Mouse (Mus musculus): ENCODE results near the gene Comt.

The Comt gene

DNA sequence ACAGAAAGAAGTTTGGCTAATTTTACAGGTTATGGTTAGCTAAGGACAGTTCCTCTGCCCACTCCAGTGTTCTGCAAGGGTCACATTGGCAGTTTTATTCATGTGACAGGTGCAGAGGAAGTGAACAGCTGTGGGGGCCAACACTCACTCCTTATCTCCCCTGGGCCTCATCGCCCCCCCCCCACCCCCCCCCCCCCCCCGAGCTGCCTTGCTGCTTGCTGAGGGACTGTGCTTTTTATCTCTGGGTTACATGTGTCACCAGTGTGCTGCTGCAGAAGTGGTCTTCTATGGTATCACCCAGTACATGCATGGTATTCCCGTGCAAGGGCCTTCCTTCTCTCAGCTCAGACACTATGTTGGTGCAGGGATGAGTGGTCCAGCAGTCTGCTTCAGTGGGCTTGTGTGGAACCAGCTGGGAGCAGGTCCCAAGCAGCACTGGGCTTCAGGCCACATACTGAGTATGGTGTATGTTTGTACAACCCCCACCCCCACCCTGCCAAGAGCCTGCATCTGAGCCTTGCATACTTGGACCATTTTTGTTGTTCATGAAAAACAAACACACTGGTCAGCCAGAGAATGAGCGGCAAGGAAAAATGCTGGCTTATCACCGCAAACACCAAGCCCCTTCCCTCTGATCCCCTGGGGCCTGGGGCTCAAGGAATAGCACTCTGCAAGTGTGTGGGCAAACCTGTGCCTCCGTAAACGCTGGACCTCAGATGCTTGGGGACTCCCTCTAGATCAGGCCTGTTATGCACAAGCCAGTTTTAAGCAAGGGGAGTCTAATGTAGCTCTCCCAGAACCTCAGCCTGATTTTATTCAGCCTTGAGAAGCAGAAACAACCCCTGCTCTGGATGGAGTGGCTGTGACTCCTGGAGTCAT is 38.7 kb downstream of the Comt start:
- no peak for DNase-seq

DNA sequence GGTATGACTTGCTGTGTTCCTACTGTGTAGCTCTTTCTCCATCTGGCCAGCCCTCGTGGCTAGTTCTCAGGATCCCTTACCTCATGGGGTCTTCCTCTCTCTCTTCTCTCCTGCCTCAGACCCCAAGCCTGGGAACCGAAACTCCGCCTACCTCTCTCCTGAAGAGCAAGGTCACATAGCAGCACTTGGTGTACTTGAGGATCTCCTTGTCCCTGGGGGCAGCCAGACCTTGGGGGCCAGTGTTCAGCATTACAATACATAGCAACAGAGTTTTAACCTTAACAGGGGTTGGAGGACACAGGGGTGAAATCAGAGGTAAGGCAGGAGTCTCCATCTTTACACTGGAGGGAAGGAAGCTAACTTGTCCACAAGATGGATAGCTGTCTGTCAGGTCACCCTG is 39.7 kb downstream of the Comt start:
- no peak for DNase-seq

DNA sequence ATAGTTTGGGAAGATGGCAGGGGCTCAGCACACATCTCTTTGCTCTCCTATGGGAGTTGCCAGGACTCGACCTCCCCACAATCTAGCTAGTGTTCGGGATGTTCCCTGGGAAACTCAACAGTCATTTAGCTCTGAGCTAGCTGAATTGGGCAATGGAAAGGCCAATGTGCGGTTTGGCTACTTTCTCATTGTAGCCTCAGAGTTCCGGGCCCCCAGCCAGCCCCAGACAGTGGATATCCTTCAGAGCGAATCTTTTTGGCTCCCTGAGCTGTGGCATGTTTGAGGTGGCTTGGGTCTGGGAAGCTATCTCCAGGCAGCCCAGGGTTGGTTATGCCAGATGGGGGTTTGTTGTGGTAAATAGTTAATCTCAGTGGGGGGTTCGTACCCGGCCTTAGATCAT is 40.2 kb downstream of the Comt start:
- no peak for DNase-seq

DNA sequence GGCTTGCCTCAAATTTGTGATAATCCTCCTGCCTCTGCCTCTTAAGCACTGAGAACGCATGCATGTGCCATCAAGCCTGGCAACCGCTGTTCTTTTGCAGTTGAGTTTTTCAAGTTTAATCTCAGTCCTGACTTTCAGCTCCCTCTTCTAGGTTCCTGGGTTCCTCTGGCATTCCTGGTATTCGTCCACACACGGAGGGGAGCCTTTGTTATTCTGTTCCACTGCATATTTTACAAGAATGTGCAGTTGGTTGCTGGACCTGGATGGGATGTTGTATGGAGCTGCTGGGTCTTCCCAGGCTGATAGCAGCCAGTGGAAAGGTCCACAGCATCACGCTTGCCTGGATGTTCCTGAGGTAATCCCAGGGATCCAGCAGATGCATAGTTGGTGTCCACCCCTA is 41.2 kb downstream of the Comt start:
- DNase-seq: no peak

DNA sequence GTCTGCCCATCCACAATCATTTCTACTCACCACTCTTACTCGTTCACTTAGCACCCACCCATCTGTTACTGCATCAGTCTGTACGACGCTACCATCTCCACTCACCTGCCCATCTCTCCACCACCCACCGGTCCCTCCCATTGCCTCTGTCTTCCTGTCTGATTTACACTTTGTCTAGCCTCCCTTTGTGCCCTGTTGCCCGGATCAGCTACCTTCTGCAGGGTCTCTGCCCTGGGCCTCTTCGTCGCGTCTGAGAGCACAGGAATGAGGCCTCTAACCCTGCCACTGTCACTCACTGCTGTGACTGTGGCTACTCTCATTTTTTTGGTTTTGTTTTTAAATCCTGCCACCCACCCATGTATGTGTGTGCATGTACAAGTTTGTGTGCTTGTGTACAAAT is 42.0 kb downstream of the Comt start:
- DNase-seq: no peak

DNA sequence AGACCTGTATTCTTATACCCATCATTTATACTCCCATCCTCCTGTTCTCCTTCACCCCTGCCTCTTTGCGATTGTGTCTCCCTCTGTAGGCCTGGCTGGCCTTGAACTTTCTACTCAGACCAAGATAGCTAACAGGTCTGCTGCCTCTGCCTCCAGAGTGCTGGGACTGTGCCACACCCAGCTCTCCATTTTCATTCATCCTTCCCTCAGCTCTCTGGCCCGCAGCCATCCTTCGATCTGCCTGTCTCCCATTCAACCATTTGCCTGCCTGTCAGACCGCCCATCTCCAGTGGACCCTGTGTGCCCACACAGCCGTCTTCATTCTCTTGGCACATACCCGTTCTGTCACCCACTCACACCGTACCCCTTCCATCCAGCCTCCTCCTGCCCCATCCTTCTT is 42.4 kb downstream of the Comt start:
- DNase-seq: no peak

DNA sequence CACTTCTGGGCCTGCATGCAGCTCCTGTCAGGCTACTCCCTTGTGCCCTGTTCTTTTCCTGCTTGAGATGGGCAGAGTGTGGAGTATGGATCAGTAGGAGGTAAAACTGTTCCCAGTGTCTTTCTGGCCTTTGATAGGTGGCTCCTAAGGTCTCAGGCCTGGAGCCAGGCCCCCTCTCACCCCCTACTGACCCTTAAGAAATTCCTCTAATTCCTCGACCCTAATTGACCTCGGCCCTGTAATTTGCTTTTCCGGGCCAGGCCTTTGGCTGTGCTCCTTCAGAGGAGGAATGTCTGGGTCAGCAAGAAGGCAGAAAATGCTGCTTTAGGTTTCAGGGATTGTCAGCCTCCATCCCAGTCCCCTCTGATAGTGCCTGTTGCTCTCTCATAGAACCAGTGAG is 42.9 kb downstream of the Comt start:
- no peak for DNase-seq

DNA sequence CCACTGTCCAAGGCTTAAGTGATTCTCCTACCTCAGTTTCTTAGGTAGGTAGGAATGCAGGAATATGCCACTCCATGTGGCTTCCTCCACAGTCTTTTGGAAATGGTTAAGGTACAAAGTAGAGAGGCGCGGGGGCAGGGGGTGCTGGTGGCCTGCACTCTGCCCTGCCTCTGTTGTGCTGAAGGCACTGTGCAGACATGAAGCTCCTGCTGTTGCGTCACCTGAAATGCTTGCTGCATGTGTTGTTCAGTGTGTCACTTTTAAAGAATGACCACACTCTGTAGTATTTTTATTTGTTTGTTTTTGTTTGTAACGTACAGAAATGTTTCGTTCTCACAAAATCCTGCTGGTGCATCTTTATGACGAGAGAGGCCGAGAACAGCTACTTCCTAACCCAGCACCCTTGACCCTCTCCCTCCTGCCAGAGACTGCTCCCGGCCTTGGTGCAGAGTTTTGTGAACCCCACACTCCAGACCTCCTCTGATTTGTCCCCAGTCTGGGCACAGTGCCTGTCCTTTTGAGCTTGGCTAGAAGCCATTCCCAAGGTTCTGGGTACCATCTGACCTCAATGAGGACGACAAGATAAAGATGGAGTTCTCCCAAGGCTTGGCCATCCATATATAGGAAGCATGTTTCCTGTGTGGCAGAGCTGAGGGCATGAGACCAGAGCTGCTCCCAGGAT is 43.5 kb downstream of the Comt start:
- no peak for DNase-seq

DNA sequence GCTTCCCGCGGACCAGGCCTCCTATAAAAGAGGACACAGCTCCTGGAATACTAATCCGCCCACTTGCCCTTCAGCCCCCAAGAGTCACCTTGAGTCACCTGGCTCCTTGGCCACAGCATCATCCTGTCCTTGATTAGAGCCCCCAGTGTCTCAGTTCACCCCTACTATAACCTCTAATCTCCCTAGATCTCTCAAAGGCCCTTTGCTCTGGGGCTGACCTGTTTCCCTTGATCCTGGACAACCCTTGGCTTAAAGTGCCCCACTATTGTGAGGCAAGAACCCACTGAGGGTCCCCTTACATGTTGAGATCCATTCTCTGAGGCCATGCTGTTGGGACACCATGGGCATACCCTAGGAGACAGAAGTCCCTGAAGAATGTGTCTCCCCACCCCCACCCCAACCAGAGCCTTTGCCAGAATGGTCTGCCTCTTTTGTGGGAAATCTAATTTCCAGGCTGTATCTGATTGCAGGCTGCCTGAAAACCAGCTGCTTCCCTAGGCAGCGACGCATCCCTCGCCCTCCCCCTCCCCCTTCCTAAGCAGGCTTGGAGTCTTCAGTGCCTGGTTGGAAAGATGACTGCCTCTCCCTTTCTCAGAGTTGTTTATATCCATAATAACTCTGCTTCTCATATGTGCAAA is 44.9 kb downstream of the Comt start:
- no peak for DNase-seq

DNA sequence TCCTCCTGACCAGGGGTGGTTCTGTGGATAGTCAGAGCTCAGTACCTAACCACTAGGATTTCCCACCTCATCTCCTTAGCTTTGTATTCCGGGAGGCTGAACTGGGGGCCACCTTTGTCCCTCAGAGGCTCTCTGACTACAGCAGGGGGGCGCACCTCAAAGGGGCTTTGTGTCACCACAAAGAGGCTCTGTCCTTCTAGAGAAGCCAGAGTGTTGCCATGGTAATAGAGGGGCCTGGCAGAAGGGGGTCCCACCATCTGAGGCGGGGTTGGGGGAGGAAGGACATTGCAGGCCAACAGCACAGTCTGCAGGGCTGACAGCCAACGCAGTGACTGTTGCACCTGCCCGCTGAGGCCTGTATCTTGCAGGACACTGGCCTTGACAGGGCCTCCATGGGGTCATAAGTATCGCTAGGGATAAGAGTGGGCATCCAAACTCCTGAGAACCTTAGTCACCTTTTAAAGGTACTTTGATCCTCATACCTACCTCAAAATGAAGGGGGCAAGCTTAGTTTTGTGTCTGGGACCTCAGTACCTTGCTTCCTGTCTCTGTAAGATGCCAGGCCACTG is 46.1 kb downstream of the Comt start:
- no peak for DNase-seq

DNA sequence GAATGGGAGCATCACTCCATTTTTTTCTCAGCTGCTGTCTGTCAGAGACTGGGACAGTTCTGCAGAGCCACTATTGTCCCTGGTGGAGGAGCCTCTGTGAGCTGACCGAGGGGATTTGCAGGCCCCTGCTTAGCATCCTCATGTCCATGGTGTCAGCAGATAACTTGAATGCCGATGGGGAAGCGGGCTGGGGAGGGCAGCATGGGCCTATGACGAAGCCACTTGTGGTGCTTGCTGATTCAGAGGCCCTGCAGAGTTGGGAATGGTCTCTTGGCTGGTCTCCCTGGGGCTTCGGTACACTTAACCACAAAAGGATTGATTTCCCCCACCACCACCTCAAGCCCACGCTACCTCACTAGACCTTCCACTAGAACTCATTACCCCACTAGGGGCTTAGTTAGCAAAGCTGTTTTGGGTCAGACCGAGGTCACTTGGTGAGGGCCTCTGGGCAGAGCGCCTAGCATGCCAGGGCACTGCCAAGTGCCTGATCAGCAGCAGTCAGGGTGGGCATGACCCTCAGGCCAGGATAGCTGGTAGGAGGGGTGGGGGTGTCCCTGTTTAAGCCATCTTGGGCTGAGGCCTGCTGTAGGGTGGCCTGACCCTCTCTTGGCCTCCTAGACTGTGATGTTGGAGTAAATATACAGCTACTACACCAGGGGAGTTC is 47.2 kb downstream of the Comt start:
- DNase-seq: no peak

DNA sequence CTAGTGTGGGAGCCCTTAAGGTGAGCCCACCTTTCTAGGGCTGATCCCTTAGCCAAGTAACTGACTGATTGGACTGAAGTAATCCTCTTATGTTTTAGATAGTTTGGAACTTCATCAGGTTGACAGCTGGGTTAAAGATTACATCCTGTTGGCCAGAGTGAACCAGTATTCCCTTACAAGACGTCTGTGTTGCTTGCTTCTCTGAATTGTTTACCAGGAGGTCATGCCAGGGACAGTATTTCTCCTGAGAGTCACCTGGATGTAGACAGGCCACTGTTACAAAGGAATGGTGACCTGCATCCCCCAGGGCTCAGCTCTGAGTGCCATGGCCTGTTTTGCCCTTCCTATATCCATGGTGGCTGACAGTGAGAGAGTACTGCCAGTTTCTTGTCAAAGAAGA is 48.2 kb downstream of the Comt start:
- DNase-seq: no peak

DNA sequence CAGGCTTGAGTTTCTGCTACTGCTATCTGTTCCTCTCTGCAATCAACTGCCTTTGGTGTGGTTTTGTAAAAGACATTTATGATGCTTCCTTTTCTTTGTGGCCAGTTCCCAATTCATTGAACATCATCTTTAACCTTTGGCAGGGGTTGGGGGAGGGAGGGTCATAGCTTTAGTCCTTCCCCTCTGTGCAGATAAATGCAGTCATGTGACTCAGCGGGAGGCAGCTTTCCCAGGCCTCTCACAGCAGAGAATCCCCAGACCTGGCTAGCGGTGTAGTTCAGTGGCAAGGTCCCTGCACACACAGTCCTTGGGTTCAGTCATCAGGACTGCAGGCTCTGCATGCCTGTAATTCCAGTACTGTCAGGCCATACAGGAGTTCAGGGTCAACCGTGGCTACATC is 49.4 kb downstream of the Comt start:
- DNase-seq: no peak

DNA sequence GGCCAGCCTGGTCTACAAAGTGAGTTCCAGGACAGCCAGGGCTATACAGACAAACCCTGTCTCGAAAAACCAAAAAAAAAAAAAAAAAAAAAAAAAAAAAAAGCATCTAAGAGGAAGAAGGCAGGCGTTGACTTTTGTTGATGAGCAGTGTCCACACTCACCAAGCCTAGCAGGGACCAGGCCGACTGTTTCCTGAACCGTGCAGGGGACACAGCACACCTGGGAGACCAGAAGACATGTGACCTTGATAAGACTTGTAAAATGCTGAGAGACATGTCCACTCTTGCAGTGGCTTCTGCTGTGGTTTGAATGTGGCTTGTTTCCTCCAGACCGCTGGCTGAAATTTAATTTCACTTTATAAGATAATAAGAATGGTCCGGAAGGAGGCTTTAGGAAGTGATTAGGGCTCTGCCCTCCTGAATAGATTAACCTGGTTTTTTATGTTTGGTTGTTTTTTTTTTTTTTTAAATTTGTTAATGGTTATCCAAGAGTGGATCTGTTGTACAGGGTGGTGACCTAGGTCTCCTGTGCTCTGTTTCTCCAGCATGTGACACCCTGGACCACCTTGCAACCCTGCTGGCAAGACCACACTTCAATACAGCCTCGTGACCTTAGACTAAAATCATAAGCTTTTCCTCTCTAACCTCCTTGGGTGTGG is 50.2 kb downstream of the Comt start:
- no peak for DNase-seq

DNA sequence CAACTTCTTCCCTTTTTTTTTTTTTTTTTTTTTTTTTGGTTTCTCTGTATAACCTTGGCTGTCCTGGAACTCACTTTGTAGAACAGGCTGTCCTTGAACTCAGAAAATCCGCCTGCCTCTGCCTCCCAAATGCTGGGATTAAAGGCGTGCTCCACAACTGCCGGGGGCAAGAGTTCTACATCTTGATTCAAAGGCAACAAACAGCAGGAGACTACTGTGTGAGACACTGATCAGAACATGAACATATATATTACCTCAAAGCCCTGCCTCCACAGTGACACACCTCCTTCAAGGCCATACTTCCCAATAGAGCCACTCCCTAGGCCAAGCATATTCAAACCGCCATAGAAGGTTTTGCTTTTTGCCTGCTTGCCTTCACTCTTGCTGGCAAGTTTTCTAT is 53.0 kb downstream of the Comt start:
- DNase-seq: no peak

DNA sequence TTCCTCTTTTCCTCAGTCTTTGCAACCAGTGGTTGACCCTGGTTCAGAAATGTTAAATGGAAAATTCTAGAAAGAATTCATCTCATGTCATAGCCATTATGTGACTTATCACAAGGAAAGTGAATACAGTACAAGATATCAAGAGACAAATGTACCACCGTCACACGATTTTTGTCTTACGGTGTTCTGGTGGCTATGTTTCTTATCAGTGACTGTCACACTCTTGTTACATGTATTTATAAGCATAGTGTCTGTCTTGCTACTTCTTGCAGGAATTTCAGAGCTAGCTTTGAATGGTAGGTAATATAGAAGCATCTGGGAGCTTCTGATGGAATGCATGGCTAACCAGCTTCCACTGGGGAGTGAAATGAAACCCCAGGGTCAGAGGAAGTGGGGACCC is 56.5 kb downstream of the Comt start:
- DNase-seq: no peak

DNA sequence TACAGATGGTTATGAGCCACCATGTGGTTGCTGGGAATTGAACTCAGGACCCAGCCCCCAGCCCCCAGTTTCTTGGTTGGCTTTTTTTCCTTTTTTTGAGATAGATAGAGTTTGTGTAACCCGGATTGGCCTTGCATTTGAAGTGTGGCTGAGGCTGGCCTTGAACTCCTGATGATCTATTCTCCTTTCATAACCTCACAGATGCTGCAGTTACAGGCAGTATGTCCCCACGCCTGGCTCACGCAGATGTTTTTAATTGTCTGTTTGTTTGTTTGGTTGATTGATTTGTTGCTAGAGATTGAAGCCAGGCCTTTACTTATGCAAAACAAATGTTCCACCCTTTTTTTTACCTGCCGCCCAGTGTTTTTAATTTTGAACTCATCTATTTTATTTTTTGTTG is 59.8 kb downstream of the Comt start:
- no peak for DNase-seq

DNA sequence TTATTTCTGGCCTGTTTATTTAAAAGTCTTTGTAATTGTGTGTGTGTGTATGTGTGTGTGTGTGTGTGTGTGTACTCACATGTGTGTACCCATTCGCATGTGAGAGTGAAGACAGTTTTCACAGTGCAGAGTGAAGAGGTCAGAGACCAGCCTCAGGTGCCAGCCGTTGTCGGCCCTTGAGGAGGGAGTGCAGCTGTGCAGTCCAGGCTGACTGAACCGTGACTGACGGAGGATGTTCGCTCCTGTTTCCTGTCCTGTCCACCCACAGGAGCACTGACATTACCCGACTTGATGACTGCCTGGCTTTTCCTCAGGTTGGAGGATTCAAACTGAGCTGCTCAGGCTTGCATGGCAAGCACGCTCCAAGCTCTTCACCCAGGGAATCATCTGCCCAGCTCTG is 63.7 kb downstream of the Comt start:
- no peak for DNase-seq

DNA sequence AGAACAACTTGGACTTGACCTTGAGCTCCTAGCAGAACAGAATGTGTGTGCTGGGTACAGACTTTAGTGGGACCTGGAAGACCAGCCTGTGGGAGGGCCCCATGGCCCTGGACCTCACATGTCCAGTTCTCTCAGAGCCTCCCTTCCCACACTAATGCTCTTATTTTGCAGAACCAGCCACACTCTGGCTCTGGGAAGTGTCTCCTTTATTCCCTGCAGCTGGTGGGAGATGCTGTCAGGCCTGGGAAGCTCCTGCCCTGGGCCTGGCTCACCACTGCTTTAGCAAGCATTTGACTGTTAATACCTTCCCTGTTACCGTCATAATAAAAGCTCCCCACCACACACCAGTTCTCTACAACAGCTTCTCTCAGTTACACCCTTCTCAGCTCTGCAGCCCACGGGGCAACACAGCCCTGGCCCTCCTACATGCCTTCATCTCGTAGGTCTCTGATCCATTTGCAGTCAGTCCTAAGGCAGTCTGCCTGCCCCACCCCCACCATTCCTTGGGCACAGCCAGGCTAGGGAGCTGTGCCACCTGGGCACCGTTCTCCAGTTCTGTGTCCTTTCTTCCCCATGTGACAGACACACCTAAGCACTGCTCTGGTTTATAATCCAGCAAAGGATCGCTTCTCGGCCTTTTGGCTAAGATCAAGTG is 66.4 kb downstream of the Comt start:
- DNase-seq: no peak

DNA sequence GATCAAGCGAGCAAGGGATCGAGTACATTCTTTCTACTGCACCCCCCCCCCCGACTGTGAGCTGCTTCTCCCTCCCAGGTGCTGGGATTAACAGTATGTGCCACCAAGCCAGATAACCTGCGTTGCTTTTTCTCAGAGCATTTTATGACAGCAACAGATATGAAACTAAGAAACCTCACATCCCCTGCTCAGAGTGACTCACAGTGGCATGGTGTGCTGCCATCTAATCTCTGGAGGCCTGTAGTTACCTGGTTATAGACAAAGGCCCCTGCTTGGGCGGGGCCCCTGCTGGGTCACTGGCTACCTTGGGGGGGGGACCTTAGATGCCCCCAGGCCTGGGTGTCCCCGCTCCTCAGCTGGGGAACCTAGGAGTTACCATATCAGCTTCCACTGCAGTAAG is 68.7 kb downstream of the Comt start:
- DNase-seq: no peak

DNA sequence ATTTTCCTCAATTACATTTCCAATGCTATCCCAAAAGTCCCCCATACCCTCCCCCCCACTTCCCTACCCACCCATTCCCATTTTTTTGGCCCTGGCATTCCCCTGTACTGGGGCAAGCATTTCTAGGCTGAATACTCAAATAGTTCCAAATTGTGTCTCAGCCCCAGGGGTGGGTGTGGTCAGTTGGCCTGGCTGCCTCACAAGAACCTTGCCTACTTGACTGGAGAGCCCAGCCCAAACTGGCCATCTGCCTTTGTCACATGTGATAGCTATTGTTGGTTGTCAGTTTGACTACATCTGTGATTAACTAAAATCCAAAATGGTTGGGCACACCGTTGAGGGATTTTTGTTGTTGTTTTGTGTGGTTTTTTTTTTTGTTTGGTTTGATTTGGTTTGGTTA is 69.7 kb downstream of the Comt start:
- no peak for DNase-seq
